Mouse (Mus musculus) myocyte (in vitro differentiated cells): Measurements from ENCODE around the gene Trp73.

ENCODE experiments used
- CEBPB ChIP-seq: IDR thresholded peaks from 2 replicates; pipeline ENCODE4 v1.6.1; 2011; ENCODE audit warnings: mild to moderate bottlenecking, moderate library complexity; ENCODE audit not compliant: poor library complexity, insufficient read depth, severe bottlenecking
- E2F4 ChIP-seq: IDR thresholded peaks from one replicate; pipeline ENCODE4 v1.6.1; 2011; ENCODE audit warnings: mild to moderate bottlenecking, control low read depth, moderate library complexity; ENCODE audit not compliant: insufficient read depth
- MAX ChIP-seq: IDR thresholded peaks from one replicate; pipeline ENCODE4 v1.6.1; 2011; ENCODE audit warnings: low read depth, mild to moderate bottlenecking, control low read depth
- MYOD1 ChIP-seq, 3 experiments: IDR thresholded peaks; one replicate each; pipeline ENCODE4 v1.6.1; 2011; ENCODE audit warnings: control low read depth in 2 of 3, low read depth in 2 of 3, mild to moderate bottlenecking in 2 of 3, moderate library complexity in 1 of 3; ENCODE audit not compliant: insufficient read length in 2 of 3, control insufficient read depth in 1 of 3
- POLR2A ChIP-seq: IDR thresholded peaks from one replicate; pipeline ENCODE4 v1.6.1; 2011; ENCODE audit warnings: low read depth, mild to moderate bottlenecking, control low read depth, moderate library complexity; ENCODE audit not compliant: insufficient read length
- POLR2AphosphoS2 ChIP-seq: IDR thresholded peaks from one replicate; pipeline ENCODE4 v1.6.1; 2011; ENCODE audit warnings: low read depth, control low read depth; ENCODE audit not compliant: insufficient read length
- TCF12 ChIP-seq: IDR thresholded peaks from one replicate; pipeline ENCODE4 v1.6.1; 2011; ENCODE audit warnings: mild to moderate bottlenecking, control low read depth; ENCODE audit not compliant: poor library complexity, insufficient read depth, severe bottlenecking
- USF1 ChIP-seq: IDR thresholded peaks from one replicate; pipeline ENCODE4 v1.6.1; 2011; ENCODE audit warnings: low read depth, mild to moderate bottlenecking, control low read depth, moderate library complexity

DNA sequence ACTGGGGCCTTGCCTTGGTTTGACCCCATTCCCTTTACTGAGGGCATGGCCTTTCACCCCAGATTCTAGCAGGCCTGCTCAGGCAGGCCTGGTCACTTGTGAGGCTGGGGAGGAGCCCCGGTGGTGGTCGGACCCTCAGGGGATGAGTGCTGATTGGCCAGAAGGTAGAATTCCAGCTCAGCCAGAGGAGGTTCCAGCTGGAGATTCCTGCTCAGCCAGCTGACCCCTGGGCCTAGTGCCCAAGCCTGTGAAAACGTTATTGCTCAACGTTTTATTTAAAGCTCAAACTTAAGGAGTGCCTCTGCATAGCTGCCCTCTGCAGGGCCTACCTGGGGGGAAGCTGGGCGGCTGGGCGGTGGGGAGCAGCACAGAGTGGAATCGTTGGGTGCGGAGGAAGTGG is 37.2 kb upstream of the Trp73 start:
- TF ChIP-seq MAX (no peak), POLR2AphosphoS2 (no peak), POLR2A (no peak), MYOD1 (IDR thresholded peaks at IDR 0.05; ENCODE audit: control insufficient read depth in 1 of 3, insufficient read length in 2 of 3, low read depth in 2 of 3) (no peak), E2F4 (no peak), TCF12 (no peak), CEBPB (no peak), USF1 (no peak)
